Mouse (Mus musculus) bone marrow macrophage, adult 2 months (primary cell): ENCODE measurements at regions not wholly inside any gene's neighbourhood (a gene's known extent, or its start where the extent isn't known, plus 50 kb on each side); places are given as distances from the start of the nearest gene placed in this dataset.

Source experiments
- H3K27ac ChIP-seq: 2 replicates; pipeline ENCODE4 v1.5.1; 2012; ENCODE audit warnings: low read depth, low read length; ENCODE audit not compliant: insufficient read depth
- H3K4me1 ChIP-seq: 2 replicates; pipeline ENCODE4 v1.6.1; 2012; ENCODE audit warnings: low read length; ENCODE audit not compliant: control insufficient read depth, insufficient read depth
- H3K4me3 ChIP-seq: 2 replicates; pipeline ENCODE4 v1.5.1; 2012; ENCODE audit warnings: mild to moderate bottlenecking, low read length, moderate library complexity; ENCODE audit not compliant: insufficient read depth
- CTCF ChIP-seq: IDR thresholded peaks from 2 replicates; pipeline ENCODE4 v1.5.1; 2012; ENCODE audit warnings: low read depth, mild to moderate bottlenecking, low read length, moderate library complexity
- POLR2A ChIP-seq: IDR thresholded peaks from 2 replicates; pipeline ENCODE4 v1.6.1; 2012; ENCODE audit warnings: mild to moderate bottlenecking, low read depth, low read length, borderline replicate concordance

GRCm38 (mm10) chr14:25019306-25019905 is 439.6 kb upstream of the Zmiz1 start:
- Histone ChIP-seq H3K4me1 (no peaks in the 10 kb centered on the region), H3K4me3 (no peak overlapping the region), H3K27ac (no peak overlapping the region)
- TF ChIP-seq POLR2A (no peak), CTCF (no peak)

DNA sequence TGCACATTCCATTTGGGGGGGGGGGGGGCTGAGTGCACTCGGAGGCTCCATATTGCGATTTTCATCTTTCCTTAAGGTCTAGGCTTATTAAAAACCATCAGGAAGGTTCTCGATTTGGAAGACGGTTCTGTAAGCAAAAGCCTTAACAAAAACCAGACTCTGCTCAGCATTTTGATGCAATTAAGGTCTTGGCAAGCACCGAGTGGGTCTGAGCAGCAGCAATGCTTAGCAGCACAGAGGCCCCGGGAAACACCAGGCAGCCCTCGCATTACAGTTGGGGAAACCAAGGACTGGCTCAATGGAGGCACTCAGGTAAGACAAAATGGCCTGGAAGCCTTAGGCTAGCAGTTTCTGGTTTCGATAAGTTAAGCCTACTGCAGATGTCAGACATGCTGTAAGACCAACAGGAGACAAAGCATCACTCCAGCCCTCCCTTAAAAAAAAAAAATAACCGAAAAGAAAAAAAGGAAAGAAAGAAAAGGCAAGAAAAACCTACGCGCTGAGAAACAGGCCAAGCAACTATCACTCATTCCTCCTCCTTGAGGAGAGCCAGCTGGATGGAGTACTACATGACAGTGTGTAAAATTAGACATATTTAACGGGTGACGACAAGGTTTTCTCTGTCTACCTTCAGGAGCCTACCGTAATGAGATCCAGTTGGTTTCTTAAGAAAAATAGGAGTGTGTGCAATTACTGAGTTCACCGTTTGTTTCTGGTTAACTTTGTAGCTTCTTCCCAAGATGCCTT is 436.3 kb upstream of the Zmiz1 start:
- Histone ChIP-seq H3K27ac (no peak overlapping the region), H3K4me1 (no peaks in the 10 kb centered on the region), H3K4me3 (no peak overlapping the region)
- TF ChIP-seq CTCF = no peak

DNA sequence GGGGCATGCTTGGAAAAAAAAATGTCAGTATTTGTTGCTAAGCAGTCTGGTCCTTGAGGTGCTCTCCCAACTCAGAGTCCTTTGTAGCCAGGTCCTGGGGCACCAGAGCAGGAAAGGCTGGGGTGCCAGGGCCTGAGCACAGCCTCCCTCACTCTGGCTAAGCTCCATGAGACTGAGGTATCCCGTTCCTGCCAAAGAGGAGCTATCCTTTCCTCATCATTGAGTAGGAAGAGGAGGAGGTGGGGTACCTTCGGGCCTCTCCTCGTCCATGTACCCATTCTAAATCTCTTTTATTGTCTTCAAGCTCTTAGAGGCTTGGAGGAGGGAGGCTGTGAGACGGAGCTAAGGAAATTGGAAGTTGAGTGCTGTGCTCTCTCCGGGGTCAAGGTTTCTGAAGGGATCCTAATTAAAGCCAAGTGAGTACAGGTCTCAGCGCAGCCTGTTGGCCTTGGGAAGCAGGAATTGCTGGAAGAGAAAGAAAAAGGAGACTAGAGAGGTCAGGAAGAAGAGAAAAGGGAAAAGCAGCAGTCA is 435.6 kb upstream of the Zmiz1 start:
- TF ChIP-seq POLR2A (no peak), CTCF (no peak)
- no peaks in the 10 kb centered on the region for H3K4me1 ChIP-seq
- H3K4me3 ChIP-seq = no peak overlapping the region
- H3K27ac ChIP-seq = no peak overlapping the region

GRCm38 (mm10) chr14:25025074-25025473 is 433.9 kb upstream of the Zmiz1 start:
- H3K4me1 ChIP-seq = no peaks in the 10 kb centered on the region
- H3K4me3 ChIP-seq = no peak overlapping the region
- H3K27ac ChIP-seq = no peak overlapping the region
- TF ChIP-seq CTCF = no peak
- TF ChIP-seq POLR2A = no peak

DNA sequence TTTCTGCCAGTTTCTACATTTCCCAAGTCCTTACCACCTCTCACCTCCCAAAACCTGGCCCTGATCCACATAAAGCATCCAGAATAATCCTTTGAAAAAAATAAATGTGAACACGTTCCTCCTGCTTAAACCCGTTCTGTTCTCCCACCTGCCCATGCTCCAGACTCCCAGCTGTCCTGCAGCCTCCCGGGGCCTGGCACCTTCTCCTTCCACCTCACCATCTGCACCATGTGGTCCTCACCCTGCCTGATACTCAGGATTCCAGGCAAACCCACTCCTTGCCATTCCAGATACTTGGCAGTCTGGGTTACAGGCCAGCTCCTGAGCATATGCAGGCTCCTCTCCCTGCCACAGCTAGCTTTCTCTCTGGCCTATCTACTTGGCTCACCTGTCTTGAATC is 431.9 kb upstream of the Zmiz1 start:
- H3K4me3 ChIP-seq = no peak overlapping the region
- H3K4me1 ChIP-seq = no peaks in the 10 kb centered on the region
- TF ChIP-seq CTCF = no peak
- no peak for TF ChIP-seq POLR2A
- H3K27ac ChIP-seq = no peak overlapping the region

- Histone ChIP-seq H3K4me3 (no peak overlapping the region), H3K4me1 (no peaks in the 10 kb centered on the region), H3K27ac (no peak overlapping the region)
- TF ChIP-seq POLR2A = no peak
- TF ChIP-seq CTCF = no peak
These were observed 431.1 kb upstream of the Zmiz1 start for GRCm38 (mm10) chr14:25027842-25028241.

DNA sequence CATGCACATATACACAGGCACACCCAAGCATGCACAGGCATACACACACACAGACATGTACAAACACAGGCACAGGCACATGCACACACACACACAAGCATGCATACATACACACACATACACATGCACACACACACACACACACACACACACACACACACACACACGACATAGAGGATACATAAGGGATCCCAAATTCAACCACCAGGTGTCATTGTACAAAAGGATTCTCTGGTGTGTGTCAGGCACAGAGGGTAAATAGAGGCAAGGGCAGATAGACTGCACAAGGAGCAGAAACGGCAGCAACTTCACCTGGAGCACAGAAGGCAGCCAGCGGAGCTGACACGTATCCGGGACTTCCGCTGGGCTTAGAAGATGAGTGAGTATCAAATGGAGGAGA is 428.1 kb upstream of the Zmiz1 start:
- H3K27ac ChIP-seq = no peak overlapping the region
- no peak overlapping the region for H3K4me3 ChIP-seq
- TF ChIP-seq CTCF (no peak), POLR2A (no peak)
- no peaks in the 10 kb centered on the region for H3K4me1 ChIP-seq

- Histone ChIP-seq H3K4me1 (no peaks in the 10 kb centered on the region), H3K27ac (no peak overlapping the region), H3K4me3 (no peak overlapping the region)
- TF ChIP-seq CTCF (no peak), POLR2A (no peak)
These were observed 427.0 kb upstream of the Zmiz1 start for GRCm38 (mm10) chr14:25031756-25032680.

- H3K27ac ChIP-seq = no peak overlapping the region
- H3K4me1 ChIP-seq = no peaks in the 10 kb centered on the region
- no peak overlapping the region for H3K4me3 ChIP-seq
- TF ChIP-seq CTCF = no peak
These were observed 426.1 kb upstream of the Zmiz1 start for GRCm38 (mm10) chr14:25032899-25033298.

- no peak overlapping the region for H3K4me3 ChIP-seq
- TF ChIP-seq POLR2A (no peak), CTCF (no peak)
- no peak overlapping the region for H3K27ac ChIP-seq
- H3K4me1 ChIP-seq = no peaks in the 10 kb centered on the region
These were observed 416.7 kb upstream of the Zmiz1 start for GRCm38 (mm10) chr14:25042265-25042664.
